26 mouse cellular contexts compared by ENCODE assay signal in the genomic region with DNA sequence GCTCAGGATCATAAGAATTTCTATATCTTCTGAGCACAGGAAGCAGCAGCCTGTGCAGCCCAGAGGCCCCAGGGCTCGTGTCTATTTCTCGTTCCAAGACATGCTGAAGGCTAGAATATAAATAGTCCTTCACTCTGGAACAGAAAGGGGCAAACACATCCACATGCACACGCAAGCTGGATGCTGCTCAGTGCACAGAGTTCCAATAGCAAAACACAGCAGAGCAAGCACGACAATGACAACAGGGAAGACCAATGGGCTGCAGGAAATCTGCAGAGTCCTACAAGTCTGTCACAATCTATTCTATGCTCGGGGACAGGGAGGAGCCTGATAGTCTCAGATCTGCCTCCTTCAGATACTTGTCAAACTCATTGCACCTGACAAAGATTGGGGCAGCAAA. TPM values are rescaled to one million over a fixed set of nuclear protein-coding genes. Genes with fewer than 3 reads are reported as not detected.
DNase-seq lines count a peak whose midpoint lies in the region; ATAC-seq and TF ChIP-seq lines count a peak whose summit lies in the region.
"Had no signal": no experiment of that assay in that cellular context is flagged by ENCODE, and none has a peak within 500 bp of the region (broad histone marks: within the 10 kb centered on the region; RNA-seq: fewer than 3 reads in every experiment).

No protein-coding gene starts in this region.

- 88% methylated on average over 5 of the region's 5 CpGs for WGBS in forebrain, embryonic 13.5 days
- 88% methylated on average over 5 of the region's 5 CpGs for WGBS in forebrain, embryonic 11.5 days

- no peak for TF ChIP-seq CTCF in gastrocnemius, adult 2 months (IDR thresholded peaks at IDR 0.05)
- no peak for TF ChIP-seq CTCF in layer of hippocampus, adult 2 months (conservative IDR thresholded peaks at IDR 0.05)

- no peak overlapping the region for H3K27ac ChIP-seq in forebrain, embryonic 13.5 days
- no peak overlapping the region for H3K27ac ChIP-seq in forebrain, embryonic 11.5 days (ENCODE audit: low read depth, low read length)
- peak overlapping the region; percentile 56 for H3K27ac ChIP-seq in gastrocnemius, adult 2 months
- peak overlapping the region; percentile 75 for H3K27ac ChIP-seq in layer of hippocampus, adult 2 months
- H3K27ac ChIP-seq: heart, embryonic 13.5 days; hindbrain, embryonic 14.5 days; kidney, postnatal 0 days; limb, embryonic 15.5 days; liver, embryonic 14.5 days; midbrain, embryonic 13.5 days; neural tube, embryonic 12.5 days had no signal

- no peak overlapping the region for H3K4me2 ChIP-seq in forebrain, embryonic 13.5 days
- no peak overlapping the region for H3K4me2 ChIP-seq in forebrain, embryonic 11.5 days (ENCODE audit: low read depth, low read length, severe bottlenecking)
- H3K4me2 ChIP-seq: heart, embryonic 13.5 days; hindbrain, embryonic 14.5 days; limb, embryonic 15.5 days; lung, embryonic 14.5 days; midbrain, embryonic 13.5 days; neural tube, embryonic 12.5 days had no signal

- intact Hi-C loops in gastrocnemius, adult 2 months (cut with DNase I): no loop called here
- intact Hi-C loops in gastrocnemius, postnatal 14 days (cut with DNase I; ENCODE audit: low total_unique reads): no loop called here

- no peaks in the 10 kb centered on the region for H3K27me3 ChIP-seq in forebrain, embryonic 13.5 days
- no peaks in the 10 kb centered on the region for H3K27me3 ChIP-seq in forebrain, embryonic 11.5 days (ENCODE audit: control insufficient read depth, insufficient read depth, low read length)
- H3K27me3 ChIP-seq: heart, embryonic 13.5 days; limb, embryonic 15.5 days; megakaryocyte, embryonic 14.5 days; midbrain, embryonic 13.5 days; neural tube, embryonic 12.5 days had no signal

- H3K9me3 ChIP-seq in forebrain, embryonic 13.5 days (replicated peaks): no peaks in the 10 kb centered on the region
- no peaks in the 10 kb centered on the region for H3K9me3 ChIP-seq in forebrain, embryonic 11.5 days (ENCODE audit: control insufficient read depth, low read length)
- H3K9me3 ChIP-seq: heart, embryonic 13.5 days; limb, embryonic 15.5 days; megakaryocyte, embryonic 14.5 days; midbrain, embryonic 13.5 days; neural tube, embryonic 12.5 days had no signal

- H3K9ac ChIP-seq in forebrain, embryonic 13.5 days: no peak overlapping the region
- H3K9ac ChIP-seq in forebrain, embryonic 11.5 days (ENCODE audit: low read length): no peak overlapping the region
- H3K9ac ChIP-seq: heart, embryonic 13.5 days; hindbrain, embryonic 14.5 days; limb, embryonic 15.5 days; liver, embryonic 14.5 days; lung, embryonic 14.5 days; midbrain, embryonic 13.5 days; neural tube, embryonic 12.5 days had no signal

- no peak overlapping the region for H3K4me3 ChIP-seq in forebrain, embryonic 13.5 days
- H3K4me3 ChIP-seq in forebrain, embryonic 11.5 days (ENCODE audit: low read depth, low read length): no peak overlapping the region
- no peak overlapping the region for H3K4me3 ChIP-seq in gastrocnemius, adult 2 months
- no peak overlapping the region for H3K4me3 ChIP-seq in layer of hippocampus, adult 2 months
- H3K4me3 ChIP-seq: heart, embryonic 13.5 days; limb, embryonic 15.5 days; megakaryocyte, embryonic 14.5 days; midbrain, embryonic 13.5 days; neural tube, embryonic 12.5 days had no signal

- no peaks in the 10 kb centered on the region for H3K4me1 ChIP-seq in forebrain, embryonic 13.5 days
- no peaks in the 10 kb centered on the region for H3K4me1 ChIP-seq in forebrain, embryonic 11.5 days (replicated peaks; ENCODE audit: control insufficient read depth, insufficient read depth, low read length)
- H3K4me1 ChIP-seq: limb, embryonic 15.5 days; megakaryocyte, embryonic 14.5 days; midbrain, embryonic 13.5 days; neural tube, embryonic 12.5 days had no signal

- H3K36me3 ChIP-seq in forebrain, embryonic 13.5 days (ENCODE audit: poor library complexity, severe bottlenecking): no peaks in the 10 kb centered on the region
- H3K36me3 ChIP-seq in forebrain, embryonic 11.5 days (ENCODE audit: control insufficient read depth, insufficient read depth, low read length): no peaks in the 10 kb centered on the region
- H3K36me3 ChIP-seq: heart, embryonic 13.5 days; limb, embryonic 15.5 days; midbrain, embryonic 13.5 days; neural tube, embryonic 12.5 days had no signal

- peak; percentile 41; the same call in 1 of the 2 replicates for ATAC-seq in forebrain, embryonic 13.5 days
- ATAC-seq in forebrain, embryonic 11.5 days (replicated peaks; ENCODE audit: low FRiP score): no peak
- ATAC-seq: activated CD4-positive, CD25-positive, alpha-beta regulatory T cell, adult 4 months; inflammation-experienced regulatory T-cells, adult 6 months; midbrain, embryonic 13.5 days had no signal

- no peak for DNase-seq in forebrain, embryonic 11.5 days (ENCODE audit: low spot score)
- peak; percentile 25 for DNase-seq in gastrocnemius, adult 2 months
- no peak for DNase-seq in gastrocnemius, postnatal 14 days
- DNase-seq in layer of hippocampus, adult 2 months (ENCODE audit: low spot score in 2 of 2): no peak
- no peak for DNase-seq in layer of hippocampus, postnatal 25 days (ENCODE audit: extremely low spot score in 1 of 2, low spot score in 1 of 2)
- peak; percentile 40 for DNase-seq in brain, adult 2 months (ENCODE audit: low read depth, low spot score)
- no peak for DNase-seq in testis, postnatal 10 days (ENCODE audit: low spot score)
- DNase-seq: adrenal gland, adult 8-10 months; cerebellum, adult 18-20 months; cerebellum, postnatal 14 days; kidney, adult 18-20 months; left cerebral cortex, postnatal 4 days; lung, embryonic 14.5 days; spleen, adult 18-20 months; thymus, postnatal 14 days had no signal

RNA-seq across cellular contexts. Expression of a gene that starts 42.2 kb away (rescaled TPM):
- polyA plus RNA-seq in forebrain, embryonic 13.5 days (2015; fragmentation: Nextera tagmentation; extraction: Ambion mirVana): 1.5 and 1.6 TPM in 2 replicates
- 0.90 and 1.1 TPM in 2 replicates for polyA plus RNA-seq in forebrain, embryonic 11.5 days (2014; fragmentation: Nextera tagmentation; extraction: Ambion mirVana)
- 100 to 1,000 TPM; 117 to 126 TPM for total RNA-seq in gastrocnemius, adult 2 months (2021)
- 100 to 1,000 TPM in 1 of 2 experiments, 10 to 100 TPM in 1; 86.5 to 101 TPM for total RNA-seq in gastrocnemius, postnatal 14 days (2021)
- 10 to 100 TPM; 83.3 to 90.8 TPM for total RNA-seq in layer of hippocampus, adult 2 months (2021)
- 10 to 100 TPM; 85.8 to 90.6 TPM for total RNA-seq in layer of hippocampus, postnatal 25 days (2021)
- polyA plus RNA-seq: liver, embryonic 14.5 days had no signal

Comparison
In these comparisons a context has a peak if more than half of its experiments do, and no peak if none do; other contexts are left out.
1. DNase-seq: peak in gastrocnemius, adult 2 months (single experiment) and brain, adult 2 months (single experiment); none in forebrain, embryonic 11.5 days (single experiment), gastrocnemius, postnatal 14 days (single experiment), layer of hippocampus, adult 2 months (0 of 2), layer of hippocampus, postnatal 25 days (0 of 2) and testis, postnatal 10 days (single experiment).
2. H3K27ac ChIP-seq: peak in gastrocnemius, adult 2 months (single experiment) and layer of hippocampus, adult 2 months (single experiment); none in forebrain, embryonic 13.5 days (single experiment) and forebrain, embryonic 11.5 days (single experiment).